Mouse (Mus musculus): Measurements from ENCODE around the gene Smyd4.

GRCm38 (mm10) chr11:75355475-75355874 lies 7.2 kb downstream of the Smyd4 start:
- no peak for TF ChIP-seq CTCF (IDR thresholded peaks at IDR 0.05; ENCODE audit: low read depth)
- TF ChIP-seq EP300 (IDR thresholded peaks at IDR 0.05; ENCODE audit: low read depth) = no peak

All from heart, postnatal 0 days (tissue).